Mouse (Mus musculus) NIH3T3 (cell line): ENCODE measurements around the gene Arhgap20.

ENCODE experiments used
- DNase-seq: peaks from one replicate; pipeline ENCODE4 v3.0.0-alpha.2; 2012; ENCODE audit warnings: low read depth

Arhgap20 gene

DNA sequence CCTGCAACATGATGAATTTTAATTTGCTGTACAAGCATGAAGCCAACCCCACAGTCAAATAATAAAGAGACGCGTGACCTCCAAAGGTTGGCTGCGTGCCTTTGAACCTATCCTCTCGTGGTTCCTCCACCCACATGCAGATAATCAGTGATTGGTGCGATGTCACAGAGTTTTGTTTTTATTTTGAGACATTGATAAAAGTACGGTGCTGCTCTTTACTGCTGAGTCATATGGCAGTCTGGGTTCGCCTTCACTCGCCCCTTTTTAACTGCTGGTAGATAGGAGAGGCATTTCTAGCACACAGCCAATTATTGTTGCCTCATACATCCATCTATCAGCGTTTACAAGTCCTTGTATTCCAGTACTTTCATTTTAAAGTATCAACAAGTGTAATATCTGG is 34.0 kb downstream of the Arhgap20 start:
- DNase-seq: no peak

DNA sequence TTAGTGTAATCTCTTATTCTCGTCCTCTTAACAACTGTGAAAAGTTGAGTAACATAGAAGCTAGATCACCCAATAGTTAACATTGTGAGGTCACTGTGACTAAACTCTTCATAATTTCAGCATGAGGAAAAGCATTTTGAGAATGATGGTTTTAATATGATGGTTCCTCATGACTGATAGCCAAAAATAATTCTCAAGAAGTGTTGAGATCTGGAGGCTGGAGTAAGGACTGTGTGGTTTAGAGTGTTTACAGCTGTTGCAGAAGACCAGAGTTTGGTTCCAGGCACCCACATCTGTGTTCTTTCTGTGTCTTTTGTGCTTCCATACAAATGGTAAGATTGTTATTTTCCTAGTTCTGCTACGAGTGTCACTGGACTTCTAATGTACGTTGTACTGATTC is 42.1 kb downstream of the Arhgap20 start:
- no peak for DNase-seq

DNA sequence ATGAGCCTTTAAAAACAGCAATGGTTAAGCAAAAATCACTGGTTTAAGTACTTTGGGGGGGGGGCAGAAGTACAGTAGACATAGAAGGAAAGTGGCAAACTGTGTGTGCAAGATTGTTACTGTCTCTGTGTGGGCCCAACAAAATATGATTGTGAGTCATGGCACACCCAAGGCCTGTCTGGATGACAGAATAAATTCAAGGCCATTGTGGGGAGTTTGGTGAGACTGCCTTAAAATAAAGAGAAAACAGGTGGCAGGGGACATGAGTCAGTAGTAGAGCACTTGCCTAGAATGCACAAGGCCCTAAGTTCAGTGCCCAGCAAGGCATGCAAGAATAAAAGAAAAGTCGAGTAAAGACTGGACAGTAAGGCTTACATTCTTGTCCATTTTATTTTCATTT is 47.8 kb downstream of the Arhgap20 start:
- no peak for DNase-seq

DNA sequence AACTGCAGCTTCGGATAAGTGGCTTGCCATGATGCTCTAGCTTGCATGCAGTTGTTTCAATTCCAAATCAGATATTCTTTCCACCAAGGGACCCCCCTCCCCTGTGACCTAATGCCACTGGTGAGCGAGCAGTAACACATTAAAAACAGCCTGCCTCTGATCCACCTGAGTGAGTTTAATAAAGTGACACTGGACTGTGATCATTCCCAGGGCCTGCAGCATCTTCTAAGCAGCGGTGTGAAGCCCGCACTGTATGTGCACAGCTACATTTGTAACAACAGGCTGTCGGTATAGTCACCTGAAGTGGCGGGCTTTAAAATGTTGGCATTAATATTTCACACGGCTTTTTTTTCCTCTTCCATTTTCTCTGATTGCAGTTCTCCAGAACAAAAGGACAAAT is 59.4 kb downstream of the Arhgap20 start:
- no peak for DNase-seq

DNA sequence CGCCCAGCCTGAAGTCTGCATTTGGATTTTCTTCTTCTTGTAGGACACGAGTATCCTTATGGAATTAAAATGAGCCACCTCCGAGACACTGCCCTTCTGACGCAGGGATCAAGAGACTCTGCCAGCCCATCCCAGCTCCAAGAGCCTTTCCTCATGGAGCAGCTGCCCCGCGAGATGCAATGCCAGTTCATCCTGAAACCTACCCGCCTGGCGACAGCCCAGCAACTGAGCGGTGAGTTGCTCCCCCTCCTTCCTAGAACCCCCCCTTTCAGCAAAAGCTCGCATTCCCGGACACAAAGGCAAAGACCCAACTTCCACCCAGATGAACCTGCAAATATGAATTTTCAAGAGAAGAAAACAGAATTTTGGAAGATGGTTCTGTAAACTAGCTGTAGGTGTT is 66.5 kb downstream of the Arhgap20 start:
- no peak for DNase-seq

DNA sequence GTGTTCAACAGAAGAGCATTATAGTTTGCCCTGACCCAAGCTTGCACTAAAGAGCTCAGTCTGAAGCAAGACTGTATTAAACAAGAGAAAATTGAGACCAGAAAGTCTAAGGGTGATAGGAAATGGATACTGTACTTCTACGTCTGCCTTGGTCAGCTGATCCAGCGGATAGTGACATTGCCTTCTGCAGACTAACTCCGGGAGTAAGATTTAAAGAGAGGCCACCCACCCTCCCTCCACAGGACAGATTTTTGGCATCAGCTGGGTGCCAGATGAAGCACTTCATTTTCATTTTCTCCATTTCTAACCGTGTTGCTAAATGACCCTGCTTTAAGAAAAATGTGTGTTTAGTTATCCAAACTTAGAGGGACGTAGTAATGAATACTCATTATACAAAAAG is 67.2 kb downstream of the Arhgap20 start:
- no peak for DNase-seq

DNA sequence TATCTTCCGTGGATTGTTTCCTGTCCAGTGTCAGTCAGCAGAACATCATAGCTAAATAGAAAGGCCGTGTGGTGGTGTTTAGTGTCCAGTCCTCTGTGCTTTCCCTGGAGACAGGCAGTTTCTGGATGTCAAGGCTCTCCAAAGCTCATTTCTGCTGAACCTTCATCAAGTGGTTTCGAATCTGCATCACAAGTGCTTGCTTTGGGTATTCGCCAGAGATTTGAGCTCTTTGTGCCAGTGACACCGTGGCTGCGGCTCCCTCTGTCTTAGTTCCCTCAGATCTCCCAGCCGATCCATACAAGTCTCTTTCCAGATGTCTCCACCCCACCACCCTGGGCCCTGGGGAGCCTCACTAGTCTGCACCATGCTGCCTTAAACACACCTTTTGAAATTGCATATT is 72.6 kb downstream of the Arhgap20 start:
- DNase-seq: no peak

DNA sequence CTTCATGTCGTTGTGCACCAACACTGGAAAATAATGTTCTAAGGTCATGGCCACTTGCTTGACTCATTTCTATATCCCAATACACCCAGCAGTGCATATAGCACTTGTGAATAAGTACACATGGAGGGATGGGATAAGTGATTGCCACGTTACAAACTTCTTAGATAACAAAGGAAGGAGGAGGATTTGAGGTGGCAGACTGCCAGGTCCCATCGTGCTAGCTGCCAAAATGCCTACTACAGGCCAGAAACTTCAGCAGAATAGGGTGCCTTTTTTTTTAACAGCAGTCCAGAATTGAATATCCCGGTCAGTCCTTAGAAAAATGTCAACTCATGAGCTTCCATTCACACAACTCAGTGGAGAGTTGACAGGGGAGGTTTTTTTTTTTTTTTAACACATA is 78.1 kb downstream of the Arhgap20 start:
- peak; percentile 5 for DNase-seq

DNA sequence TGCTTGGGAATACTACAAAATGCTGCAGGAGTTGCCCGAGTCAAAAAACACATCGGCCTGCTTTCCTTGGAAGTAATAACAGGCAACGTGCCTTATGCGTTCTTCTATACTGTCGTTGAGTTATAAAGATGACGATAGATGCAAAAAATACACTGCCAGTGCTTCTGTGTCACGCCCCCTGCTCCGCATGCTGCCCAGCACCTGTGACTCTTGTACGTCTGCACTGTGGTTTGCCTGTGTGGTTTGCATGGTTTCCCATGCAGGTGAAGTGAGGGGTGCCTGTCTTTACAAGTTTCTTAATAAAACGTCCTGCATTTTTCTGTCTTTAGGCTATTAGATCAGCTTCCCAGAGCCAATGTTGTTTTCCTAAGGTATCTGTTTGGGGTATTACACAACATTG is 80.7 kb downstream of the Arhgap20 start:
- DNase-seq: no peak

DNA sequence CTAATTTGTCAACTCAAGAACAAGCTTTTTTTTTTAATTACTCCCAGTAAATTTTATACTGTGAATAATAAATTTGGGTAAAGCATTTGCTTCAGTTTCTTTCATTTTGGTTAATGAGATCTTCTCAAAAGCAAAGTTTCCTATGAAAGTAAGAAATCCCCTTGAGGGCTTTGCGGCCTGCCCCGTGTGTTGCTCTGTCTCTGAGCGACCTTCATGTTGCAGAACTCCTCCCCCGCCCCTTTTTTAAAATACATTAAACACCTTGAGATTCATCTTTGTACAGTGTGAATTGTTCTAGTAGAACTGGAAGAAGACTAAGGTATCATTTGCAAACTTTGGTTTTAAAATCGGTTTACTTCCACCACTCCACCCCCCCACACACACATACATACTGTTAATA is 88.6 kb downstream of the Arhgap20 start:
- DNase-seq: no peak

DNA sequence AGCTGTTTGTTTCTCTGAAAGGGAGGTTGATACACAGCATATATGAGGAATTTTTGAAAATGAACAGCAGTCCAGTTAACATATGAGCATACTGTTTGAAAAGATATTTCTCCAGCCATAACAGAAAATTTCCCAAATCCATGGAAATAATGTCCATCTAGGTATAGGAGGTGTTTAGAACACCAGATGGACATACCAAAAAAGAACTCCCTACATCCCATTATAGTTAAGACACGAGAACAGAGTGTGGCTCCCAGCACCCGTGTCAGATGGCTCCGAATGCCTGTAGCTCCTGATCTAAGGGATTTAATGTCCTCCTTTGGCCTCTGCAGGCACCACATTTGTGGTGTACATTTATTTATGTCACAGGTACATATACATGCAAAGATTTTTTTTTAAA is 99.1 kb downstream of the Arhgap20 start:
- no peak for DNase-seq

DNA sequence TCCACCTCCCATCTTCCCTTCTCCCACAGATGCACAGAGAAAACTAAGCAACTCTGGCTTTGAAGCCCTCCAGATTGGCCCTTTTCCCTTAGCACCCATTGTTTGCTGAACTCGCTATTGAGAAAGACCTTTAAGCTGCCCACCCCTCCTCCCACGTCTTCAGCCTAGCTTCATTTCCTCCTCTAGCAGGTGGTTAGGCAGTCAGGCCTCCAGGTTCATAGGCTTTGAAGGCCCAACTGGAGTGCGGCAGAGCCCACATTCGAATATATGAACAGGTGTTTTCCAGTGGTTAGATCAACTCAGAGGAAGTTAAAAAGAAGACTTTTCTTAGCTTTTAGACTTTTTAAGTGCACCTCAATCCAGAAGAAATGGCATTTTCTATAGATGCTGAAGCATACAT is 101.5 kb downstream of the Arhgap20 start:
- DNase-seq: no peak

DNA sequence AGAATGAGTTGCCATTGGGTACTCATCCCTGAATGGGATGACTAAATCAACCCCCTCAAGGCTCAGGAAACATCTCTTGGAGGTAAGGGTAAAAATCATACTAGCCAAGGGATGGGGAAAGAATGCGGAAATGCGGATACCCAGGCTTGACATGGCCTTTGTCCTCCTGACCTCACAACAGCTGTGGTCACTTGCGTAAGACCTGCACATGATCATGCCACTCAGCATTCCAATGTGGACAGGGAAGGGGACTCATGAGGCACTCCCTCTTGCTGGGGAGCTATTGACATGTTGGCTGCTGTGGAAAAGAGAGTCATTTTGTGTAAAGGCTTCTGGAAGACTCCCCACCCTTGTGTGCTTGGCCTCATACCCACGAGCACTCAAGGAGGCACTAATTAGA is 103.9 kb downstream of the Arhgap20 start:
- DNase-seq: no peak

DNA sequence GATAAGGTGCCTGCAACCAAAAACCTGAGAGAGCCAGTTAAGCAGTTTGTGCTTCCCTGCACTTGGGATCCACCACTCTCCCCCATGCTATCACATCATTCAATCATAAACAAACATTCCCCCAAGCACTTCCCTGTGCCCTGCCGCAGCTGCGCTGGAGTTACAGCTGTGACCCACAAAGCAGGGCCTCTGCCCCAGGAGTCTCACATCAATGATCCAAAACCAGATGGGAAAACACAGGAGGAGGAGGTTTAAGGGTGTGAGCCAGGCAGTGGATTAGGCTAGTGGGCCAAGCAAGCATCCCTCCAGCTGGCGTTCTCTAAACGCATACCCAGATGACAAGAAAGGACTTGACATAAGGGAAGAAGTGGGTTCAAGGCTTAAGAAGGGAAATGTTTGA is 109.2 kb downstream of the Arhgap20 start:
- no peak for DNase-seq

DNA sequence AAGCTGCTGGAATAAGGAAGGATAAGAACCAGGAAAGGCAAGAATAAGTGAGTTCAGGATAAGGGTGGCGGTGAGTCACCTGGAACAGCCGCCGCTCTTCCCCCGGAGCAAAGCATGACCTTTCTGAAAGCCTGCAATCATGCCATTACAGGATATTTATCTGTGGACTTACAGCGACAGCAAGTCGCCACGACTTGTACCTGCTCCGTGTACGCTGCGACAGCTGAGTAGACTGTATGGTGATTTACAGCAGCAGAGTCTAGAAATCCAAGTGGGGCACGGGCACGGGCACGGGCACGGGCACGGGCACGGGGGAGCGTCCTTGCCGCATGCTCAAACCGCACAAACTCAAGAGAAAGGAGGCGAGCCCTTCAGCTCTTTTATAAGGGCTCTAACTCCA is 110.4 kb downstream of the Arhgap20 start:
- DNase-seq: no peak

DNA sequence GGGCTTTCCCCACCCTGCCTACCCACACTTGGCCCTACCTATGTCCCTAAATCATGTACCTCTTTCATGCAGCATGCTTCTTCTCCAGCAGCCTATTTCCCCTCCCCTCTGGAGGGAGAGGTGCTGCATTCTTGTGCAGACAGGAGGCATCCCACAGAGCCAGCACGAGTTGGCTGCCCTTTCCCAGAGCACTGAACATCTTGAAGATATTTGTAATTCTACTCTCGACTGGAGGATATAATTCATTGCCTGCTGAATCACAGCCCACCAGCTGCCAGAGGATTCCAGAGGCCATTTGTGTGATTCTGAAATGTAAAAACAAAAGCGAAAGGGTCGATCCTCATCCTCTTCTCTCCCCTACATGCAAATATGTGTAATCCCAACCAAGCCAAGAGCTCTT is 116.2 kb downstream of the Arhgap20 start:
- DNase-seq: peak; percentile 86

DNA sequence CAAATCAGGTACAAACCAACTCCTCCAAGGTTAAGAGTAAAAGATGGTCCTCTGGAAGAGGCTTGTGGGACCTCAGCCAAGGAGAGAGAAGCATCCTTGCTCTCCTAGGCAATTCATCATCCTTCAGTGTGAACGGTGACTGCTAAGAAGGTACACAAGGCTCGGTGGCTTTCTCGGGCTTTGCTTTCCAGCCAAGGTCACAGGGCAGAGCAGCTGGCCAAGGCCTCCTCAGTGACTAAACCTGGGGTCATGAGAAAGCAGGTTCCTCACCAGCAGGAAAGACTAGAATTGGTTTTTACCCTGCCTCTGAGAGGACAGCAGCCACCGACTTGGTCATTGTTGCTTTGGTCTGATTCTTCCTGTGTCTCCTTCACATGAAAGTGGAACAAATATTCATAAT is 116.7 kb downstream of the Arhgap20 start:
- no peak for DNase-seq

DNA sequence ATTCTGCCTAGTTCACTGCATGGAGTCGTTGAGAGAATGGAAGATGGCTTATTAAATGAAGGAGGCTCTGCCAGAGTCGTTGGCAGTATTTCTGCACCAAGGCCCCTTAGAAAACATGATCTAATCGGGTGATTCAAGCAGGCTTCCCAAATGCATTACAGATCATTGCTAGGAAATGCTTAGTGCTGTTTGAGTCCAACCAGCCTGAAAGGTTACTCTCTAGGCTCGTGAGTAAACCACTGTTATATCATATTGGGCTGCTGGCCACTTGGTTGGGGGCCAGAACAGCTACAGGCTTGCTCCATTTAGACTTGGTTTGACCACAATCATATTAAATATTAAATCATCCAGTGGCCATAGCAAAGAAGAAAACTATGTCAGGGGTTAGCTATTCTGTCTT is 118.2 kb downstream of the Arhgap20 start:
- peak; percentile 94 for DNase-seq

DNA sequence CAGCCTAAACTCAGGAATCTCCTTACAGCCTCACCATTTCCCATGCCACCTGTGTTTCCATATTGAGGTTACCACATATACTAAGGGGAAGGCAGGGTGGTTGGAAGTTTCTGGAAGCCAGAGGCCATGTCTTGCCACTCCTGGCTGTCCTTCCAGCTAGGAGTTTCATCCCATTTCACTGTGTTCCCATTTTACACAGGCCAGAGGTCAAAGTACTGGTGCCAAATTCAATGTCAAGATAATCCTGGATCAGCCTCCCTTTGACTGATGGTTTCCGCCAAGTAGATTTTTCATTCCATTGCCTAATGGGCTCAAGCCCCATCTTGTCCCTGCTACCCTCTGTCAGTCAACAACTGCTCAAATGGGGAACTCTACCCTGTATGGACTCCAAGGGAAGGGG is 127.8 kb downstream of the Arhgap20 start:
- DNase-seq: no peak
